Mouse (Mus musculus) urinary bladder, postnatal 10 days (tissue): Measurements from ENCODE around the gene Farsb.
A peak's percentile ranks its signal among the peaks of the same experiment; 100 is the strongest.

ENCODE experiments used
- DNase-seq: peaks from one replicate; pipeline ENCODE4 v3.0.0; 2022; ENCODE audit warnings: low spot score

Farsb gene

GRCm38 (mm10) chr1:78420271-78420670 is 68.4 kb downstream of the Farsb start:
- no peak for DNase-seq

- DNase-seq, result peak; percentile 44
These were observed 69.1 kb downstream of the Farsb start for GRCm38 (mm10) chr1:78419593-78419992.

GRCm38 (mm10) chr1:78417154-78417911 is 71.4 kb downstream of the Farsb start:
- DNase-seq, result no peak

GRCm38 (mm10) chr1:78414421-78414820 is 74.3 kb downstream of the Farsb start:
- DNase-seq, result no peak

- DNase-seq, result no peak
These were observed 76.0 kb downstream of the Farsb start for GRCm38 (mm10) chr1:78412668-78413067.

GRCm38 (mm10) chr1:78409396-78409795 is 79.3 kb downstream of the Farsb start:
- DNase-seq, result no peak

- DNase-seq, result no peak
These were observed 87.3 kb downstream of the Farsb start for GRCm38 (mm10) chr1:78401413-78401812.

GRCm38 (mm10) chr1:78399755-78400154 is 88.9 kb downstream of the Farsb start:
- DNase-seq, result no peak

GRCm38 (mm10) chr1:78396320-78396913 is 92.3 kb downstream of the Farsb start:
- no peak for DNase-seq

GRCm38 (mm10) chr1:78395737-78396136 is 93.0 kb downstream of the Farsb start:
- DNase-seq, result no peak

GRCm38 (mm10) chr1:78395191-78395735 is 93.4 kb downstream of the Farsb start:
- no peak for DNase-seq

- no peak for DNase-seq
These were observed 99.8 kb downstream of the Farsb start for GRCm38 (mm10) chr1:78388848-78389247.

GRCm38 (mm10) chr1:78387854-78388253 is 100.8 kb downstream of the Farsb start:
- DNase-seq, result no peak

- no peak for DNase-seq
These were observed 107.7 kb downstream of the Farsb start for GRCm38 (mm10) chr1:78380950-78381349.

GRCm38 (mm10) chr1:78375058-78375457 is 113.6 kb downstream of the Farsb start:
- DNase-seq, result no peak

GRCm38 (mm10) chr1:78373836-78374235 is 114.9 kb downstream of the Farsb start:
- DNase-seq, result no peak

GRCm38 (mm10) chr1:78372316-78372715 is 116.4 kb downstream of the Farsb start:
- no peak for DNase-seq

GRCm38 (mm10) chr1:78371569-78372236 is 117.0 kb downstream of the Farsb start:
- DNase-seq, result no peak

GRCm38 (mm10) chr1:78370121-78370520 is 118.6 kb downstream of the Farsb start:
- no peak for DNase-seq
